Mouse (Mus musculus) cerebellum, adult 2 months (tissue): ENCODE results near the gene Coro2a.

ENCODE experiments used
- CTCF ChIP-seq: fragments of 200-500 bp; IDR thresholded peaks from 2 replicates; pipeline ENCODE4 v1.5.1; 2011; ENCODE audit warnings: low read depth, mild to moderate bottlenecking, control low read depth, low read length, moderate library complexity, borderline replicate concordance; ENCODE audit not compliant: insufficient read depth
- POLR2A ChIP-seq: fragments of 200-500 bp; IDR thresholded peaks from 2 replicates; pipeline ENCODE4 v1.6.1; 2011; ENCODE audit warnings: low read length, control low read depth, borderline replicate concordance; ENCODE audit not compliant: insufficient read depth

- TF ChIP-seq CTCF = no peak
- TF ChIP-seq POLR2A = no peak
These were observed 96.5 kb downstream of the Coro2a start for GRCm38 (mm10) chr4:46505361-46506057.
